Mouse (Mus musculus): Measurements from ENCODE around the gene S100a13. TPM values are rescaled to one million over a fixed set of nuclear protein-coding genes. Genes with fewer than 3 reads are reported as not detected.

The S100a13 gene
- total RNA-seq (2023), result 22.1 TPM

DNA sequence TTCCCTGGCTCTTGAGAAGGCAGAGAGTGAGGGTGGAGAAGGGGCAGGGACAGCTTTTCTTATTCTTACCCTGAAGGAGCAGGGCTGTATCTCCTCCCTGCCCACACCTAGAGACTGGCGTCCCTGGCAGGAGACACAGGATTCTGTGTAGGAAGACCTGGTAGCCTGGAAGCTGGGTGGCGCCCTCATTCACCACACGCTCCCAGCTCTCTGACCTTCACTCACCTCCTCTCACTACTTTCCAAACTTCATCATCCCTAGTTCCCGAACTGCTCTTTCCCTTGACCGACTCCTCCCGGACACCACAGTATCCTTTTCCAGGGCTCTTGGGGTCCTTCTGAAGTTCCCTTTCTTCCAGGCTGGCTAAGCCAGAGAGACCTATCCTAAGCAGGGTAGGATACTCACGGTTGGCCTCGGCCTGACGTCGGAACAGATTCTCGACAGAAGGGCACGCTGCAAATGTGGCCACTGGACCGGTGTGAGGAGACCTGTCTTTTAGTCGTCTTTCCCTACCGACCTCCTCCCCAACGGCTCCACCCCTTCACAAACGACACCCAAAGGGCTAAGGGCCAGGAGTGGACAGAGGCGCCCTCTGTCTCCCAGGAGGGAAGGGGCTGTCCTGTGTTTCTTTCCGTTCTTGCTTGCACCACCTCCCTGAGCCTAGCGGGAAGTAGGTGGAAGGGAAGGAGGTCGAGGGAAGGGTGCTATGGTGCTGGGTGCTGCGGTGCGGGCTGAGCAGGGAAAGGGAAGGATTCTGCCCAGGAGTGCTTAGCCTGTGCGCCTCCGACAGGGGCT, at the start of gene S100a13, which contains the start of gene S100a1:
Gene S100a13, plus strand, starts transcription at position 640 of the 795 bp plus-strand sequence.
Gene S100a1, minus strand, starts transcription at position 597 of the 795 bp plus-strand sequence.

DNA sequence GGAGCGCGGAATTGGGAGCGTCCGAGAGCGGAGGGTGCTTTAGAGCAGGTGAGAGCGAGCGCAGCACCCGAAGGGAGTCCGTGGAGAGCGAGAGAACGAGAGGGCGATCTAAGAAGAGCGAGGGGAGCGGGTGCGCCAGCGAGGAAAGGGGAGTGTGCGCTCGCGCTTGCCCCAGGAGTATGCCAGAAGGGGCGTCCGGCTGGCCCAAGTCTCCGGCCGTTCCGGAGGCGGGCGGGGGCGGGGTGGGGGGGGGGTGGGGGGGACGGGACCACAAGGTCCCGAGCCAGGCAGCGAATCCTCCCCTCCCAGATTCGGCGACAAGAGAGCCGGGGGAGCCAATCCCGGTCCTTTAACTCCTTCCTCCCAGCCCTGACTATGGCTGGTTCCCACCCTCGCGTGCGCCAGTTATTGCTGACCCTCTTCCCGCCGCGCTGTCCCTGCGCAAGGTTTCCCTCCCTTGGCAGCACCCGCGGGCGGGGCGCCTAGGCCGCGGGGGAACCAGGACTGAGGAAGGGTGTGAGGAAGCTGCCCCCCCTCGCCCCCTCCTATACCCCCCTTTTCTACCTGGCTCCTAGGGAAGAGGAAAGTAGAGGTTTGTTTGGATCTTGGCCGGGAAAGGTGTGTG, 48.4 kb upstream of the S100a13 start, which contains the start of gene Npr1:
Gene Npr1, minus strand, starts transcription at position 181 of the 625 bp plus-strand sequence.

DNA sequence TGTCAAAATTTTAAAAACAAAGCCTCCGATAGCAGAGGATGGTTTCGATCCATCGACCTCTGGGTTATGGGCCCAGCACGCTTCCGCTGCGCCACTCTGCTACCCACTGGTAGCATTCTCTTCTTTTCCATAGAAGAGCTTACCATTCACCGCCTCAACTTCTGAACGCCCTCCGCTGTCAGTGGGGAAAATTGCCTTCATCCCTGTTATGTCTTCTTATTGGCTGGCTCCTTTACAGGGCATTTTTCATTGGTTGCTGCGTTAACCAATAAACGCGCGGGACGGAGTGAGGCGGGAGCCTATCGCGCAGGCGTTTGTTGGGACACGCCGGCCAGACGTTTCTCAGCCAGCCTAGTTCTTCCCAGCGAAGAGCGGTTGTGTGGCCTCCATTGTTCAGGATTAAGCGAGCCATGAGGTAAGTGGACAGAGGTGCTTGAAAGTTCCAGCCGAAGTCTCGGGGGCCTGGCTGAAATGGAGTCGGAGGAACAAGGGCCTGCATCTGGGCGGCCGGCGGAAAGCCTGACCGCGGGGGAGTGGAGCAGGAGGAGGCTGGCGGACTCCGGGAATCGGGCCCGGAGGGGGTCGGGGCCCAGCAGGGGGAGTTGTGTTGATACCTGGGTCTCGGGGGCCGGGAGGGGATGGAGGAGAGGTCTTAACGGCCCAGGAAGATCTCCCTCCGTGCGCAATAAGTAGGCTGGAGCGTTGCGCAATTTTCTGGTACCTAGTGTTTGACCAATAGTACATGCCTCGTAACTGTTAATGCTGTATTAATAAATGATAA, 38.2 kb upstream of the S100a13 start, which contains the start of gene Ilf2:
Gene Ilf2, plus strand, starts transcription at position 296 of the 781 bp plus-strand sequence.

DNA sequence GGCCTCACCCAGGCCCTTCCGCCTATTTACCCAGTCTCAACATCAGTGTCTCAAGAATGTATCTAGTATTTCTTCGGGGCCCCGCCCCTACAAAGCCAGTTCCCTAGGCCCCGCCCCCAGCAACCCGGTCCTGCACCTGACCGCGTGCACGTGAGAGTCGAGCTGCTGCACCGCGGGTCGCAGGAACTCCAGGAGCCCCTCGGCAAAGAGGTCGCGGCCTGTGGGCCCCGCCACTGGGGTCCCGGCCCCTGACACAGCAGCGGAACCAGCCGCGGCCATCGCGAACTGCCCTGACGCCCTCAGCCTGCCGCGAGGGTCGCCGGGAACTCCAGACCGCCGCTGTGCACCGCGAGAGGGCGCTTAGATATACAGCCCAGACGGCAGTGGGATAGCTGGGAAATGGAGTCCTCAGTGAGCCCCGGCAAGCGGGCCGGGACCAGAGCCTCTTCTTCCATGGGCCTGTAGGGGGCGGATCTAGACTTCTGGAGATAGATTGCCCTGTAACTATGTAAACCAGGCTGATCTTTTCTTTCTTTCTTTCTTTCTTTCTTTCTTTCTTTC, 23.5 kb upstream of the S100a13 start, which contains the start of gene Snapin:
Gene Snapin, minus strand, starts transcription at position 338 of the 561 bp plus-strand sequence.

DNA sequence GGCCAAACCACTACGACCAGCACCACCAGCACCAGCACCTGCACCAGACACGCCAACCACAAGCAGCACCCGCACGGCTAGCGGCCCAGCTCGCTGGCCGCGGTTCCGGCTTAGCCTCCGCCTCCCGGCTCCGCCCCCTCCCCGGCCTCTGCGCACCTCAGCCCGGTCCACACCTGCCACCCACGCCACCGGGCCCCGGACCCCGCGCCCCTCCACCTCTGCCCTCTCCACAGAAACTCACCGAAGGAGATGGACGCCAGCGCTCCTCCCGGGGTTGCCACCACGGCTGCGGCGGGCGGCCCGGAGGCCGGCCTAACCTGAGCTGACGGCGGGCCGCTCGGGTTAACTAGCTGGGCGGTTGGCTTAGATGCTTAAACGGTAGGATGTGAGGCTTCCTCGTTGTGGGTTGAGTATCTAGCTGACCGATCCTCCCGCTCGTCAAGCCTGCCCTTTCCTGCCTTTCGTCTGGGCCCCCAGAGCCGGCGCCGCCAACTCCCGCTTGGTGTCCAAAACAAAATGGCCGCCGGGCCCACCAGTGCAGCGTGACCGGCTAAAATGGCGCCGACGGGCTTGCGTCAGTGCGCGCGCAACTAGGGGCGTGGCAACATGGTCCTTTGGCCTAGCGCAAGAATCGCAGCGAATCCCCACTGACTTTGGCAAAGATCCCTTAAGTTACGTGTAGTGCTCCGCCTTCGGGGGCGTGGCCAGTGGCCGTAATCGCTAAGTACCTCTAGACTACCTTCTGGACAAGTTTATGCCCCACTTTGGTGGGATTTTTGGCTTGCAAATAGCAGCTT, 5.1 kb upstream of the S100a13 start, which contains the start of gene Chtop:
Gene Chtop, minus strand, starts transcription at position 549 of the 797 bp plus-strand sequence.

DNA sequence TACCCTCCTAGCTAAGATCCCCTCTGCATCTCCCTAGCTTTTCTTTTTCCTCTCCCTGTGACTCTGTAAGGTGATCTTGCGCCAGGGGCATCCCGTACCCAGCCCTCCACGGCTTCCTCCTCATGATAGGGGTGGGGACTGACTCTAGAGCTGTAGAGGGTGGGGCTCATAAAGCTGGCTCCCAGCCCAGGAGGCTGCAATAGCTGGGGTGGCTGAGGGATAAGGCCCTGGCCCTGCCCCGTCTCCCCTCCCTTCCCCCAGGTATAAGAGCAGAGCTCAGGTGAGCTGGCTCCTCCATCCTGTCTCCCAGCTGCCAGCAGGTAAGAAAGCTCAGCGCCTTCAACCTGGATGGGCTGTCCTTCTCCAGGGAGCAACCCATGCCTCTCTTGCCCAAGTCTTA, 12.3 kb downstream of the S100a13 start, which contains the start of gene S100a14:
Gene S100a14, plus strand, starts transcription at position 277 of the 400 bp plus-strand sequence.

DNA sequence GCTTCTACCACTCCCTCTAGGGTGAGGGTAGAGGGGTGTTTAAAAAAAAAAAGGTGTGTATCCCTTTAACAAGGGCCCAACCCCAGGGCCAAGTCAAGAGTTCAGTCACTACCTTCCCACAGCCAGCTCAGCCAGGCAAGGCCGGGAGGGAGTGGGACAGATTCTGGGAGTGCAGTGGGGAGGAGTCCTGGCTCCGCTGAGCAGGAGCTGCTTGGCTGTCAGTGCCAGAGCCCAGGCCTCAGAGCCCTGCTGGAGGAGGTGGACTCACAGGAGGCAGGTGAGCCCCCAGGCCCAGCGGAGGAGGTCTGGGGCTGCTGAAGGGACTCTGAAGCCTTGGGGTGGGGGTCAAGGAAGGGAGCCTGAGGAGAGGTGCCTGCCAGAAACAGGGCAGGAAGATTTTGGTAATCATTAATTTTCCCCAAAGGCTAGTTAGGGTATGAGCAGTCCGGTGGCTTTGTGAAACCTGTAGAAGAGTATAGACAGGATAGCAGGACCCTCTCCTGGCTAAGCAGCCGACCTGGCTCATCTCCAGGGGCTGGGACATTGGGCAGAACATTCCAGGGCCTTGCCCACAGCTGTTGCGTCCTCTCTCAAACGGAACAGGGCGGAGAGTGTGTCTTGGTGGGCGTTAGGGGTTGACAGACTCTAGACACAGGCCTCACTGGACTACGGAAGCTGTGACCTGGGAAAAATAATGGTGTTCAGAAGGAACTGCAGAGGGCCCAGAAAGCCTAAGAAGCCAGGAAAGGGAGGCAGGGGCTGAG, 23.1 kb downstream of the S100a13 start, which contains the start of gene S100a16:
Gene S100a16, plus strand, starts transcription at position 114 of the 764 bp plus-strand sequence.

DNA sequence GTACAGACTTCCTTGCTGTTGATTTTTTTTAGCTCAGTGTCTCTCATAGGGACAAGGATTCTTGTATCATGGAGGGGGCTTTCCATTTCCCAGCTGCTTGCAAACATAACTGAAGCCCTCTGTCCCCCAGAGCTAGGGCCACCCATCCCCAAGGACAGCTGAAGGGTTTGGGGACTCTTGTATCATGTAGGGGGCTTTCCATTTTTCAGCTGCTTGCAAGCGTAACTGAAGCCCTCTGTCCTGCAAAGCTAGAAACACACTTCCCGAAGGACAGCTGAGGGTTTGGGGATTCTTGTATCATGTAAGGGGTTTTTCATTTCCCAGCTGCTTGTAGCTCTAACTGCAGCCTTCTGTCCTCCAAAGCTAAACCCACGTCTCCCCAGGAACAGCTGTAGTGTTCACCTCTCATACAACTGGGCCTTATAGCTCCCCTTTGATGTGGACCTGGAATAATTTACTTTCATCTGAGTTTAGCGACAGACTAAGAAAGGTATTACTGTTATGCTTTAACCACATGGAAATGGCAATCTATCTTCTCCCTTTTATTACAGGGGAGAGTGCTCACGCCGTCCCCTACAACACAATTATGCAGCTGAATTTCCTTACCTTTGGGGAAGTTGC, 45.9 kb downstream of the S100a13 start, which contains the start of gene S100a3:
Gene S100a3, plus strand, starts transcription at position 571 of the 621 bp plus-strand sequence.

Other genes with a start within 250 kb of the S100a13 start
- gene Dennd4b, start 249.2 kb upstream of the S100a13 start, total RNA-seq (2023), result 62.5 TPM
- gene Gatad2b, start 221.3 kb upstream of the S100a13 start, total RNA-seq (2023), result 132 TPM
- 1.3 TPM for gene Slc27a3, start 124.5 kb upstream of the S100a13 start, total RNA-seq (2023)
- gene Ints3, start 80.8 kb upstream of the S100a13 start, total RNA-seq (2023), result 42.6 TPM
- gene Npr1, start 48.6 kb upstream of the S100a13 start, total RNA-seq (2023), result not detected
- 87.3 TPM for gene Ilf2, start 38.3 kb upstream of the S100a13 start, total RNA-seq (2023)
- 40.6 TPM for gene Snapin, start 23.4 kb upstream of the S100a13 start, total RNA-seq (2023)
- gene Chtop, start 4.9 kb upstream of the S100a13 start, total RNA-seq (2023), result 190 TPM
- gene S100a1, start within 50 bp of the S100a13 start, total RNA-seq (2023), result not detected
- 0.79 TPM for gene S100a14, start 12.4 kb downstream of the S100a13 start, total RNA-seq (2023)
- not detected for gene S100a16, start 22.8 kb downstream of the S100a13 start, total RNA-seq (2023)
- not detected for gene S100a3, start 46.1 kb downstream of the S100a13 start, total RNA-seq (2023)
- gene S100a2, start 75.8 kb downstream of the S100a13 start, total RNA-seq (2023), result not detected
- gene Gm42674, start 87.5 kb downstream of the S100a13 start, total RNA-seq (2023), result not detected
- 13.8 TPM for gene S100a4, start 89.3 kb downstream of the S100a13 start, total RNA-seq (2023)
- not detected for gene S100a5, start 94.1 kb downstream of the S100a13 start, total RNA-seq (2023)
- 8.2 TPM for gene S100a6, start 98.4 kb downstream of the S100a13 start, total RNA-seq (2023)
- gene S100a7a, start 139.6 kb downstream of the S100a13 start, total RNA-seq (2023), result not detected
- 16.9 TPM for gene S100a8, start 154.5 kb downstream of the S100a13 start, total RNA-seq (2023)
- gene S100a9, start 181.3 kb downstream of the S100a13 start, total RNA-seq (2023), result 25.7 TPM
- gene Pglyrp4, start 212.5 kb downstream of the S100a13 start, total RNA-seq (2023), result not detected

Measured in CD4-positive naive resting alpha-beta T cell, adult 76 days (primary cell).